Mouse (Mus musculus) activated CD4-positive, CD25-positive, alpha-beta regulatory T cell (primary cell): ENCODE measurements around the gene Msl1. TPM values are rescaled to one million over a fixed set of nuclear protein-coding genes. Genes with fewer than 3 reads are reported as not detected.

ENCODE experiments used
- polyA plus RNA-seq, 2 experiments: library from polyadenylated mRNA; unstranded; fragments of 100-300 nt; shearing (Covaris generic); gene quantifications; one replicate each; pipeline ENCODE4 v1.2.1; 2017

The Msl1 gene
- polyA plus RNA-seq: 10 to 100 TPM; 20.7 to 23.0 TPM

GRCm38 (mm10) chr11:98795015-98795713, at the start of gene Msl1:
TSS of gene Msl1 (plus strand) at chr11:98795516.

GRCm38 (mm10) chr11:98774582-98775347, 20.6 kb upstream of the Msl1 start, which contains the start of gene Nr1d1:
TSS of gene Nr1d1 (minus strand) at chr11:98775333.

GRCm38 (mm10) chr11:98804605-98805004, 9.3 kb downstream of the Msl1 start, which contains the start of gene Casc3:
TSS of gene Casc3 (plus strand) at chr11:98804905.

GRCm38 (mm10) chr11:98836651-98837141, 41.4 kb downstream of the Msl1 start, which contains the start of gene Rapgefl1:
TSS of gene Rapgefl1 (plus strand) at chr11:98836785.

Other genes starting within 250 kb of the Msl1 start
- gene Ikzf3, start 249.5 kb upstream of the Msl1 start, polyA plus RNA-seq: 100 to 1,000 TPM; 115 to 157 TPM
- 1 to 10 TPM; 2.1 to 7.1 TPM for gene Zpbp2, start 244.4 kb upstream of the Msl1 start, polyA plus RNA-seq
- gene Ormdl3, start 208.1 kb upstream of the Msl1 start, polyA plus RNA-seq: 10 to 100 TPM; 60.0 to 64.2 TPM
- not detected for gene Lrrc3c, start 197.2 kb upstream of the Msl1 start, polyA plus RNA-seq
- 1 to 10 TPM; 4.5 to 5.4 TPM for gene Gm12355, start 169.9 kb upstream of the Msl1 start, polyA plus RNA-seq
- under 1 TPM in 1 of 2 experiments, not detected in 1; 0.23 TPM for gene Gsdma3, start 169.2 kb upstream of the Msl1 start, polyA plus RNA-seq
- under 1 TPM in 1 of 2 experiments, not detected in 1; 0.45 TPM for gene Gsdma2, start 148.8 kb upstream of the Msl1 start, polyA plus RNA-seq
- gene Gsdma, start 131.2 kb upstream of the Msl1 start, polyA plus RNA-seq: under 1 TPM in 1 of 2 experiments, not detected in 1; 0.29 TPM
- gene Psmd3, start 113.0 kb upstream of the Msl1 start, polyA plus RNA-seq: 100 to 1,000 TPM; 120 to 151 TPM
- gene Csf3, start 94.3 kb upstream of the Msl1 start, polyA plus RNA-seq: not detected
- gene Med24, start 66.1 kb upstream of the Msl1 start, polyA plus RNA-seq: 10 to 100 TPM; 35.5 to 58.3 TPM
- 1 to 10 TPM; 1.5 to 5.7 TPM for gene Thra, start 54.9 kb upstream of the Msl1 start, polyA plus RNA-seq
- 1 to 10 TPM in 1 of 2 experiments, under 1 TPM in 1; 0.90 to 4.9 TPM for gene Nr1d1, start 20.2 kb upstream of the Msl1 start, polyA plus RNA-seq
- gene Casc3, start 9.4 kb downstream of the Msl1 start, polyA plus RNA-seq: 10 to 100 TPM; 57.3 to 71.1 TPM
- gene Rapgefl1, start 41.3 kb downstream of the Msl1 start, polyA plus RNA-seq: under 1 TPM in 1 of 2 experiments, not detected in 1; 0.38 TPM
- 1 to 10 TPM; 3.2 to 4.3 TPM for gene Wipf2, start 68.1 kb downstream of the Msl1 start, polyA plus RNA-seq
- 10 to 100 TPM; 12.5 to 14.6 TPM for gene Cdc6, start 112.3 kb downstream of the Msl1 start, polyA plus RNA-seq
- gene Rara, start 132.3 kb downstream of the Msl1 start, polyA plus RNA-seq: 10 to 100 TPM; 42.7 to 74.8 TPM
- under 1 TPM; 0.36 to 0.64 TPM for gene Gjd3, start 187.5 kb downstream of the Msl1 start, polyA plus RNA-seq
- gene Top2a, start 228.7 kb downstream of the Msl1 start, polyA plus RNA-seq: 10 to 100 TPM; 49.4 to 51.6 TPM
- 100 to 1,000 TPM; 347 to 701 TPM for gene Igfbp4, start 245.7 kb downstream of the Msl1 start, polyA plus RNA-seq